Mouse (Mus musculus): ENCODE results near the gene Sctr.

- TF ChIP-seq CTCF (IDR thresholded peaks at IDR 0.05; ENCODE audit: low read depth), result no peak
- TF ChIP-seq EP300 (IDR thresholded peaks at IDR 0.05; ENCODE audit: low read depth), result no peak
Observed at GRCm38 (mm10) chr1:119996798-119997581, 9.7 kb upstream of the Sctr start, which contains the start of gene Cfap221.
